Mouse (Mus musculus): ENCODE data around the gene Cox4i2. TPM values are rescaled to one million over a fixed set of nuclear protein-coding genes. Genes with fewer than 3 reads are reported as not detected.

The Cox4i2 gene
- polyA plus RNA-seq, 1 experiment from 2014 or later = 0.14 TPM

- POLR2A ChIA-PET = interaction anchor here (1.0 kb wide), 1 partner anchor 8 kb away, joined by 3 read pairs; no protein-coding TSS in a partner anchor
- CTCF ChIA-PET = interaction anchor here (1.2 kb wide), 1 partner anchor 27 kb away, joined by 3 read pairs; no protein-coding TSS in a partner anchor
- no peak for TF ChIP-seq CTCF (IDR thresholded peaks at IDR 0.05)
- in situ Hi-C loops (cut with MboI; ENCODE audit: low pct_unique_long_range_greater_than_20kb) = no loop called here
- DNase-seq (ENCODE audit: low read depth, low spot score) = no peak
- no peaks in the 10 kb centered on the region for H3K27me3 ChIP-seq
- ATAC-seq = no peak
These were observed 30.2 kb upstream of the Cox4i2 start for GRCm38 (mm10) chr2:152723651-152724331.

DNA sequence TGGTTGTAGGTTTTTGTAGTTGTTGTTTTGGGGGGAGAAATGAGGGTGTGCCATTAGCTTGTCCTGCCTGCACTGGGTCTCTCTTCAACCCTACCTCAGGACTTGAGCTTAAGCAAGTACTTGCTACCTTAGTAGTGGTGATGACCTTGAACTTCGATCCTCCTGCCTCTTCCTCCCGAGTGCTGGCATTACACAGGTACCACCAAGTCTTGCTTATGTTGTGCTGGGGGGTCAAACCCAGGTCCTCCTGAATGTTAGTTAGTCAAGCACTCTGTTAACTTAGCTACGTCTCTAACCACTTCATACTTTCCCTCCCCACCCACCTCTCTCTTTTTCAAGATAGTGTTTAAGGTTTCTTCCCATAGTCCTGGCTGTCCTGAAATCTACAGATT is 29.6 kb upstream of the Cox4i2 start:
- DNase-seq (ENCODE audit: low read depth, low spot score) (no peak), ATAC-seq (no peak)
- ChIA-PET POLR2A (no interaction called here), CTCF (no interaction called here)
- in situ Hi-C loops (cut with MboI; ENCODE audit: low pct_unique_long_range_greater_than_20kb) = no loop called here
- TF ChIP-seq CTCF (IDR thresholded peaks at IDR 0.05) = no peak
- H3K27me3 ChIP-seq = no peaks in the 10 kb centered on the region

GRCm38 (mm10) chr2:152725178-152725750 is 28.7 kb upstream of the Cox4i2 start:
- ATAC-seq = no peak
- H3K27me3 ChIP-seq = no peaks in the 10 kb centered on the region
- ChIA-PET CTCF (no interaction called here), POLR2A (no interaction called here)
- DNase-seq (ENCODE audit: low read depth, low spot score) = no peak
- TF ChIP-seq CTCF (IDR thresholded peaks at IDR 0.05) = no peak
- in situ Hi-C loops (cut with MboI; ENCODE audit: low pct_unique_long_range_greater_than_20kb) = no loop called here

GRCm38 (mm10) chr2:152726213-152726612 is 27.8 kb upstream of the Cox4i2 start:
- no peak for TF ChIP-seq CTCF (IDR thresholded peaks at IDR 0.05)
- POLR2A ChIA-PET = no interaction called here
- CTCF ChIA-PET = no interaction called here
- H3K27me3 ChIP-seq = no peaks in the 10 kb centered on the region
- no peak for ATAC-seq
- in situ Hi-C loops (cut with MboI; ENCODE audit: low pct_unique_long_range_greater_than_20kb) = no loop called here
- no peak for DNase-seq (ENCODE audit: low read depth, low spot score)

GRCm38 (mm10) chr2:152726751-152727335 is 27.1 kb upstream of the Cox4i2 start:
- DNase-seq (ENCODE audit: low read depth, low spot score) (no peak), ATAC-seq (no peak)
- ChIA-PET POLR2A (no interaction called here), CTCF (no interaction called here)
- H3K27me3 ChIP-seq = no peaks in the 10 kb centered on the region
- in situ Hi-C loops (cut with MboI; ENCODE audit: low pct_unique_long_range_greater_than_20kb) = no loop called here
- TF ChIP-seq CTCF (IDR thresholded peaks at IDR 0.05) = no peak

DNA sequence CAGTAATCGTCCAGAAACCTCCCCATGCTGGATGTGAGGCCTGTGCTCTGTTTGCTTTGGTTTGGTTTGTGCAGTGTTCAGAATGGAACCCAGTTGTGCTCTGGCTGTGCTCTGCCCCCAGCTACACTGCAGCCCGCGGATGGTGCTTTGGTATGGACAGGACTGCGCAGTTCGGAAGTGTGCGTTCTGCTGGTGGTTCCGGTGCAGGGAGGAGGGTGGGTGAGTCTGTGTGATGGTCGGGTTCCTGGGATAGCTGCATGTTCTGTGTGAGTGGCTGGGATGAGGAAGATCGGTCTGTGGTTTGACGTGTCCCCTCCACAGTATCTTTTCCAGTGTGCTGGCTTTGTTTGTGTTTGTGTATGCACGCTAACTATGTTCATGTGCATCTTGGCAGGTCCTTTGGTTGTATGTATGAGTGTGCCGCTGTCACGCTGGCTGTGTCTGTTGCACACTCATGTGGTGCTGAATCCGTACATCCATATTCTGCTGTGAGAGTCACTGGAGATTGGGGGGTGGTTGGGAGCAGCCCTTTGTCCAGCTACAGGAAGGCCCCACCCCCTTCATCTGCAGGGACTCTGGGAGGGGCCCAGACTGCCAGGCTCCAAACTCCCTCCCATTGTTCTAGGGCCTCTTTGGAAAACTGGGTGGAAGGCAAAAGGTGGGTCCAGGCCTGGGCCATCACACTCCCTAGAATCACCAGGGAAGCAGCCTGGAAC is 26.0 kb upstream of the Cox4i2 start:
- POLR2A ChIA-PET = no interaction called here
- no peak for ATAC-seq
- CTCF ChIA-PET = no interaction called here

DNA sequence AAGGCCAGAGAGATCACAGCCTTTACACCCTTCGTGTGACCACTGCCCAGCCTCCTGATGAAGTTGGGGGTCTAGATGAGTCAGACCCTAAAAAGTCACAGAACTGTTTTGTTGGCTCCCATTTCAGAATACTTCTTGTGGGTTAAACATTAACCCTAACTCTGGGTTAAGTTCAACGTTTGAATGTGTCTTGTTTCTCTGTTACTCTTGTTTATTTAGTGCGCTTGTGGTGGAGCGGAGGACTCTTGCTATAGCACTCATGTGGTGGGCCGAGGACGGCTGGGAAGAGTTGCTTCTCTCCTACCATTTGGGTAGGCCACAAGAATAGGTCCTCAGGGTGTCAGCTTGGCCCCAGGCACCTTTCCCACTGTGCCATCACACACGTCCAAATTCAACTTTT is 25.4 kb upstream of the Cox4i2 start:
- POLR2A ChIA-PET = no interaction called here

More for the DNA sequence above, 26.0 kb upstream of the Cox4i2 start:
- DNase-seq (ENCODE audit: low read depth, low spot score) = no peak
- in situ Hi-C loops (cut with MboI; ENCODE audit: low pct_unique_long_range_greater_than_20kb) = no loop called here
- no peaks in the 10 kb centered on the region for H3K27me3 ChIP-seq
- TF ChIP-seq CTCF (IDR thresholded peaks at IDR 0.05) = no peak

GRCm38 (mm10) chr2:152729013-152729635 is 24.8 kb upstream of the Cox4i2 start:
- ATAC-seq = no peak
- no peak for DNase-seq (ENCODE audit: low read depth, low spot score)
- H3K27me3 ChIP-seq = no peaks in the 10 kb centered on the region
- POLR2A ChIA-PET = no interaction called here
- TF ChIP-seq CTCF (IDR thresholded peaks at IDR 0.05) = no peak
- in situ Hi-C loops (cut with MboI; ENCODE audit: low pct_unique_long_range_greater_than_20kb) = no loop called here
- CTCF ChIA-PET = interaction anchor here (1.6 kb wide), 1 partner anchor 13 kb away, joined by 3 read pairs; no protein-coding TSS in a partner anchor

More for the DNA sequence above, 25.4 kb upstream of the Cox4i2 start:
- CTCF ChIA-PET = no interaction called here
- no peaks in the 10 kb centered on the region for H3K27me3 ChIP-seq
- ATAC-seq = no peak
- no peak for DNase-seq (ENCODE audit: low read depth, low spot score)
- in situ Hi-C loops (cut with MboI; ENCODE audit: low pct_unique_long_range_greater_than_20kb) = no loop called here
- no peak for TF ChIP-seq CTCF (IDR thresholded peaks at IDR 0.05)

DNA sequence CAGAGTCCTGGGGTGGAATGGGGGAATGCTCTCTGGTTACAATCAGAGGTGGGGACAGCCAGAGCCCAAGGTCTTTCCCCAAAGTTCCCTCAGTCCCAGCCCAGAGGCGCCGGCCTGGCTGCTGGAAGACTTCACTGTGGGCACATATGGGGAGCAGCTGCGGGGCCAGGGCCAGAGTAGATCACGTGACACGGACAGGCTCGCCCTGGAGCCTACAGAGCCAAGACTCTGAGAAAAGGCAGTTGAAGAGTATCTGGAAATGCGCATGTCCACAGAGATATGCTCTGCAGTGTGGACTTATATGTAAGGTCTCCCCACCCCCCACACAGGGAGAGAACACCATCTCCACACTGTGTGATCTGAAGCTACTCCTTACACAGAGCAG is 24.3 kb upstream of the Cox4i2 start:
- in situ Hi-C loops (cut with MboI; ENCODE audit: low pct_unique_long_range_greater_than_20kb) = no loop called here
- ATAC-seq = no peak
- no peak for DNase-seq (ENCODE audit: low read depth, low spot score)
- ChIA-PET CTCF (interaction anchor here (1.6 kb wide), 1 partner anchor 13 kb away, joined by 3 read pairs; no protein-coding TSS in a partner anchor), POLR2A (no interaction called here)
- no peak for TF ChIP-seq CTCF (IDR thresholded peaks at IDR 0.05)
- no peaks in the 10 kb centered on the region for H3K27me3 ChIP-seq

DNA sequence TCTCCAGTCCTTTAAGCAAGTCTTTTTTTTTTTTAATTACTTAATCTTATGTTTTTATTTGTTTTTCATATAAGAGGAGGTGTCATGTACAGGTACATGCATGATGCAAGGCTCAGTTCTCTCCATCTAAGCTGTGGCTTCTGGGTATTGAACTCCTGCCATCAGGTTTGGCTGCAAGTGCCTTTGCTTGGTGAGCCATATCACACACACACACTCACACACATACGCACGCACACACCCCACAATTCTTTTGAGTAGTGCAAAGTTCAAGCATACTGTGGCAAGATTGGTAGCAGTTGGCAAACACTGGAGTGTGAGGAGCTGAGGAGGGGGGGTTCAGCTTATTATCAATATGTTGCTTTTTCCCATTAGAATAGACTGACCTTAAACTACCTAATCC is 20.8 kb upstream of the Cox4i2 start:
- ATAC-seq (no peak), DNase-seq (ENCODE audit: low read depth, low spot score) (no peak)
- no peak for TF ChIP-seq CTCF (IDR thresholded peaks at IDR 0.05)
- ChIA-PET CTCF (interaction anchor here (0.9 kb wide), 1 partner anchor 13 kb away, joined by 3 read pairs; no protein-coding TSS in a partner anchor), POLR2A (interaction anchor here (0.9 kb wide), 1 partner anchor 28 kb away, joined by 3 read pairs; no protein-coding TSS in a partner anchor)
- in situ Hi-C loops (cut with MboI; ENCODE audit: low pct_unique_long_range_greater_than_20kb) = no loop called here
- H3K27me3 ChIP-seq = no peaks in the 10 kb centered on the region

All from Patski (cell line).